Mouse (Mus musculus): ENCODE measurements at regions not wholly inside any gene's neighbourhood (a gene's known extent, or its start where the extent isn't known, plus 50 kb on each side); places are given as distances from the start of the nearest gene placed in this dataset.

- Histone ChIP-seq H3K4me1 (ENCODE audit: control insufficient read depth, insufficient read depth) (no peaks in the 10 kb centered on the region), H3K27me3 (ENCODE audit: control insufficient read depth, insufficient read depth, low read length) (no peaks in the 10 kb centered on the region), H3K4me3 (ENCODE audit: low read depth, low read length) (no peak overlapping the region), H3K4me2 (ENCODE audit: low read depth, low read length) (no peak overlapping the region), H3K36me3 (replicated peaks; ENCODE audit: control insufficient read depth, insufficient read depth, low read length) (no peaks in the 10 kb centered on the region), H3K27ac (ENCODE audit: low read depth) (no peak overlapping the region), H3K9ac (replicated peaks; ENCODE audit: low read depth, low read length) (no peak overlapping the region), H3K9me3 (replicated peaks; ENCODE audit: control insufficient read depth, low read length) (no peaks in the 10 kb centered on the region)
- DNase-seq (ENCODE audit: low spot score) (no peak), ATAC-seq (ENCODE audit: insufficient read depth, low read depth) (no peak)
- TF ChIP-seq CTCF (IDR thresholded peaks at IDR 0.05; ENCODE audit: low read depth): no peak
- TF ChIP-seq EP300 (IDR thresholded peaks at IDR 0.05; ENCODE audit: low read depth): no peak
- WGBS: 35% methylated on average over 1 of the region's 1 CpGs
Observed at GRCm38 (mm10) chr1:105074326-105074725, 282.2 kb downstream of the Rnf152 start.

DNA sequence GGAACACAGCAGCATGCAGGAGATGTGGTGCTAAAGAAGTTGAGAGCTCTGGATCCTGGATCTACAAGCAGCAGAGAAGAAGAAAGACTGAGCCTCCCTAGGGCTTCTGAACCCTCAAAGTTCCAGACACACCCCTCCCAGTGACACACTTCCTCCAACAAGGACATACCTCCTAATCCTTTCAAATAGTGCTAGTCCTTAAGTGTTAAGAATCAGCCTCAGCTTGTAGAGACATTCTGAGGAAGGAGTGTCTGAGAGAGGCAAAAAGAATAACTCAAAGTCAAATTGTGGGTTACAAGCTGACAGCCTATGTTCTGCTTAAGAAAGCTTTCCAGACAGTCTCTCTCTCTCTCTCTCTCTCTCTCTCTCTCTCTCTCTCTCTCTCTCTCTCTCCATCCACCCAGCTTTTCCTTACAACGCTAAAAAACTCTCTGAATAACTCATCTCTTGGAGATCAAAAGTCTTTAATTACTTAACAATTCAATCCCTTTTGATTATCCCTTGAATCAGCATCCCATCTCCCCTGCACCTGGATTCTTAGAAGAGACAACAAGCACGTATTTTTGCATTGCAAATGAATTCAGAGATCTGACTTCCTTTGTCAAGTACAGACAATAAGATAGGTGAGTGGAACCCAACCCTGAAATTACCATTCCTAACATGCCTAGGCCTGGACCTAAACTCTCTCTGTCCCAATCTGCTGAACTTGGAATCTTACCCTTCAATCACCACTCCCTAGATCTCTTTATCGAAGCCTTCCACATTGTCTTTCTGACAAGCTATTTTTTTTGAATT lies 285.7 kb downstream of the Rnf152 start:
- no peak overlapping the region for H3K4me3 ChIP-seq (ENCODE audit: low read depth, low read length)
- H3K4me2 ChIP-seq (ENCODE audit: low read depth, low read length): no peak overlapping the region
- H3K27me3 ChIP-seq (ENCODE audit: control insufficient read depth, insufficient read depth, low read length): no peaks in the 10 kb centered on the region
- ATAC-seq (ENCODE audit: insufficient read depth, low read depth): no peak
- no peak for TF ChIP-seq EP300 (IDR thresholded peaks at IDR 0.05; ENCODE audit: low read depth)
- TF ChIP-seq CTCF (IDR thresholded peaks at IDR 0.05; ENCODE audit: low read depth): no peak
- no peak overlapping the region for H3K9ac ChIP-seq (replicated peaks; ENCODE audit: low read depth, low read length)
- no peaks in the 10 kb centered on the region for H3K4me1 ChIP-seq (ENCODE audit: control insufficient read depth, insufficient read depth)
- no peaks in the 10 kb centered on the region for H3K36me3 ChIP-seq (replicated peaks; ENCODE audit: control insufficient read depth, insufficient read depth, low read length)
- no peak overlapping the region for H3K27ac ChIP-seq (ENCODE audit: low read depth)
- no peaks in the 10 kb centered on the region for H3K9me3 ChIP-seq (replicated peaks; ENCODE audit: control insufficient read depth, low read length)
- WGBS: 51% methylated on average over 3 of the region's 3 CpGs
- DNase-seq (ENCODE audit: low spot score): no peak

DNA sequence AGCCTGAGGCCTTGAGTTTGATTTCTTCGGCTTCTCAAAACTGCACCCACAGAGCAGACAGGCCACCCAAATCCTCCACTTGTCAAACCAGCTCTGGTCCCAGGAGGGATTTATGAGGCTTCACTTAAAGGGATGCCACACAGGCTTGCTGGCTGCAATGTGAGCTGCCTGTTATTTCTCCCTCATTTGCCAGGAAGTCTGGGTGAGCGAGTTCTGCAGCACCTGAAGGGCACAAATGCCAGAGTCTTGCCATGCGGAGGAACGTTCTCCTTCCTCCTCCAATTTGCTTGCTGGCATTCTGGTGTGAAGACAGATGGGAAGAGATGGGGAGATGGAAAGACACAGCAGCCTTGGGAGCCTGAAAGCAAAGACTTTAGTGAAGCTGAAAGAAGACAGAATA lies 288.6 kb downstream of the Rnf152 start:
- no peak overlapping the region for H3K4me3 ChIP-seq (ENCODE audit: low read depth, low read length)
- no peak overlapping the region for H3K27ac ChIP-seq (ENCODE audit: low read depth)
- DNase-seq (ENCODE audit: low spot score) (no peak), ATAC-seq (ENCODE audit: insufficient read depth, low read depth) (no peak)
- no peak for TF ChIP-seq EP300 (IDR thresholded peaks at IDR 0.05; ENCODE audit: low read depth)
- TF ChIP-seq CTCF (IDR thresholded peaks at IDR 0.05; ENCODE audit: low read depth): no peak
- no peaks in the 10 kb centered on the region for H3K27me3 ChIP-seq (ENCODE audit: control insufficient read depth, insufficient read depth, low read length)
- H3K9me3 ChIP-seq (replicated peaks; ENCODE audit: control insufficient read depth, low read length): no peaks in the 10 kb centered on the region
- H3K36me3 ChIP-seq (replicated peaks; ENCODE audit: control insufficient read depth, insufficient read depth, low read length): no peaks in the 10 kb centered on the region
- H3K4me1 ChIP-seq (ENCODE audit: control insufficient read depth, insufficient read depth): no peaks in the 10 kb centered on the region
- H3K4me2 ChIP-seq (ENCODE audit: low read depth, low read length): no peak overlapping the region
- H3K9ac ChIP-seq (replicated peaks; ENCODE audit: low read depth, low read length): no peak overlapping the region
- WGBS: 82% methylated on average over 4 of the region's 4 CpGs

DNA sequence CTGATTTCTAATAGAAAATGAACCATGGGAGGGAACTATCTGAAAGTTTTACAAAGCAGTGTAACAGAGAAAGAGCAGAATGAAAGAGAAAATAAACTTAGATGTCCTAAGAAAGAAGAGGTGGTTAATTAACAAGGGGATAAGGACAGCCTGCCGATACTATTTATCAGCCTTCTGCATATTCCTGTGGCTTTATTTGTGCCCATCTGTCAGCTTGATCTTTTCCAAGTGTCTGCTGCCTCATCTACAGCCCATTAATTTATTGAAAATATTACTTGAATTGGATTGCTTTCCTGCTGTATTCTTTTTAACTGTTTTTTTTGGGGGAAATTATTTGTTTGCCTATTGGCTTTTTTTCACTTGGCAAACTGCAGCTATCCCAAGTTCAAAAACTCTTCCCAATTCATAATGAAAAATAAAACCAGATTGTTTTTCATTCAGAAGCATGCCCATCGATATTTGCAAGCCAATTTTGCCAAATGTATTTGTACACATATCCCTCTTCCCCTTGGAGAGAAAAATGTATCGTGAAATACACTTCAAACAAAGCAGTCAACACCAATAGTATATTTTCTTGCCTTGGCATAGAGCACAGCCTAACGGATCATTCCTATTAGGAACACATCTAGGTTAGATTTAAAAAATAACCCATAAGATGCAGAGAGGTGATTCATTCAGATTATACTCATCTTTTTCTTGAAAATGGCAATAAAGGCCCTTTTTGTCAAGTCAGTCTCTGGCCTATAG lies 289.3 kb downstream of the Rnf152 start:
- WGBS: 73% methylated on average over 4 of the region's 4 CpGs
- Histone ChIP-seq H3K4me2 (ENCODE audit: low read depth, low read length) (no peak overlapping the region), H3K4me3 (ENCODE audit: low read depth, low read length) (no peak overlapping the region), H3K36me3 (replicated peaks; ENCODE audit: control insufficient read depth, insufficient read depth, low read length) (no peaks in the 10 kb centered on the region), H3K27me3 (ENCODE audit: control insufficient read depth, insufficient read depth, low read length) (no peaks in the 10 kb centered on the region), H3K4me1 (ENCODE audit: control insufficient read depth, insufficient read depth) (no peaks in the 10 kb centered on the region), H3K9me3 (replicated peaks; ENCODE audit: control insufficient read depth, low read length) (no peaks in the 10 kb centered on the region), H3K9ac (replicated peaks; ENCODE audit: low read depth, low read length) (no peak overlapping the region), H3K27ac (ENCODE audit: low read depth) (no peak overlapping the region)
- ATAC-seq (ENCODE audit: insufficient read depth, low read depth) (no peak), DNase-seq (ENCODE audit: low spot score) (no peak)
- TF ChIP-seq EP300 (IDR thresholded peaks at IDR 0.05; ENCODE audit: low read depth) (no peak), CTCF (IDR thresholded peaks at IDR 0.05; ENCODE audit: low read depth) (no peak)

DNA sequence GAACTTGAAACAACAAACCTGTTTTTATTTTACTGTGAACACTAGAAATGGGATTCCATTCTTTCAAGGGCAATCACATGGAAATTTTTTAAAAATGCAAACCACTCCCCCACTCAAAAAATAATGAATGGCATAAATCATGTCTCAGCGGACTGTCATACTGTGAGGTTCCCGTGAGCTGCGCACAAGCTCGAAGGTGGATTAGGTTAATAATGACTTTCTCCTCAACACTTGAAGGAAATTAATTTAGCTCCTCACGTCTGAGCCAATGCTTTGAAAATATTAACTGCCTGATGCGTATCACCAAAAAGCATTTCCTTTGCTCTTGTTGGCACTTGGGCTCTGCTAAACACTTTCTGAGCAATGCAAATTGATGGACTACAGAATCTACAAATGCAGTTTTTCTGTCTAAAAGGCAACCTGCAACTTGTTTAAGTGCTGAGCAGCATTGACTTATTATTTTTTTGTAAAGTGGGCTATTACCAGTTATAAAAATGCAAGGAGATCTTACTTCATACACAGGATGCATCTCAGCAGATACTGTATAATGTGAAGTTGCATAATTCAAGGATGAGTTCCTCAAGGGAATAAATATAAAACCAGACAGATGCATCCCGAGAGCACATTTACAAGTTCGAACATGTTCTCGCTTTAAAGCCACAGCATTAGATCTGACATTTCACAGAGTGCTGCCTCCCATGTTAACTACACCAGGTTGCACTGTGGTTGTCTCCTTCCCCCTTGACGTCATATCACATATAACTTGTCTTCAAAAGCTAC lies 282.4 kb downstream of the Cdh20 start:
- Histone ChIP-seq H3K4me2 (ENCODE audit: low read depth, low read length) (no peak overlapping the region), H3K36me3 (replicated peaks; ENCODE audit: control insufficient read depth, insufficient read depth, low read length) (no peaks in the 10 kb centered on the region), H3K9me3 (replicated peaks; ENCODE audit: control insufficient read depth, low read length) (no peaks in the 10 kb centered on the region), H3K4me1 (ENCODE audit: control insufficient read depth, insufficient read depth) (no peaks in the 10 kb centered on the region), H3K9ac (replicated peaks; ENCODE audit: low read depth, low read length) (no peak overlapping the region), H3K27me3 (ENCODE audit: control insufficient read depth, insufficient read depth, low read length) (no peaks in the 10 kb centered on the region), H3K4me3 (ENCODE audit: low read depth, low read length) (no peak overlapping the region), H3K27ac (ENCODE audit: low read depth) (no peak overlapping the region)
- no peak for DNase-seq (ENCODE audit: low spot score)
- 82% methylated on average over 10 of the region's 10 CpGs for WGBS
- no peak for ATAC-seq (ENCODE audit: insufficient read depth, low read depth)
- TF ChIP-seq EP300 (IDR thresholded peaks at IDR 0.05; ENCODE audit: low read depth): no peak
- no peak for TF ChIP-seq CTCF (IDR thresholded peaks at IDR 0.05; ENCODE audit: low read depth)
